Mouse (Mus musculus): Measurements from ENCODE around the gene A030003K21Rik. TPM values are rescaled to one million over a fixed set of nuclear protein-coding genes. Genes with fewer than 3 reads are reported as not detected.
"Not testable (repeated sequence)": the region's sequence is repeated elsewhere in the genome, so short reads cannot be mapped to it uniquely, and the experiment has no call there.

Gene A030003K21Rik
- polyA plus RNA-seq, 1 experiment from 2014 or later, result not detected

DNA sequence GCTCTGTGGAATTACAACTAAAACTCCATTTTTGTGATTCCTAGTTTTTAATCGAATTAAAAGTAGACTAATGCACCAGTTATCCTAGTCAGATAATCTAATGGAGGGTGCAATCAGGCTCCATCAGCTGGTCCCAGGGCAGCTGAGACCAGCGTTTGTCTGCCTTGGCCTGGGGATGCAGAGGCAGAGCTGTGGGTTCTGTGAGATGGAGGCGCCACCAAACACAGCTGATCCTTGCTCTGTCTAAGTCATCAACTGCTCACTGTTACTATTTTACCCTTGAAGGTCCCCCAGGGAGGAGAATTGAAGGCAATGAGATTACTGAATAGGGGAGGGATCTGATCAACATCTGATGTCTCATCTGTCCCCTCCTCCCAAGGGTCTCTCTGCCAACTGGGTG lies 23.2 kb upstream of the A030003K21Rik start:
- Histone ChIP-seq H3K36me3 (no peaks in the 10 kb centered on the region), H3K27me3 (no peaks in the 10 kb centered on the region), H3K27ac (no peak overlapping the region), H3K4me3 (replicated peaks) (no peak overlapping the region), H3K4me2 (no peak overlapping the region), H3K9me3 (no peaks in the 10 kb centered on the region), H3K9ac (replicated peaks) (no peak overlapping the region), H3K4me1 (replicated peaks) (no peaks in the 10 kb centered on the region)
- WGBS, result 70% methylated on average over 3 of the region's 3 CpGs
- no peak for ATAC-seq (ENCODE audit: insufficient number of reproducible peaks, insufficient read depth, low FRiP score, low TSS enrichment, low read depth)

DNA sequence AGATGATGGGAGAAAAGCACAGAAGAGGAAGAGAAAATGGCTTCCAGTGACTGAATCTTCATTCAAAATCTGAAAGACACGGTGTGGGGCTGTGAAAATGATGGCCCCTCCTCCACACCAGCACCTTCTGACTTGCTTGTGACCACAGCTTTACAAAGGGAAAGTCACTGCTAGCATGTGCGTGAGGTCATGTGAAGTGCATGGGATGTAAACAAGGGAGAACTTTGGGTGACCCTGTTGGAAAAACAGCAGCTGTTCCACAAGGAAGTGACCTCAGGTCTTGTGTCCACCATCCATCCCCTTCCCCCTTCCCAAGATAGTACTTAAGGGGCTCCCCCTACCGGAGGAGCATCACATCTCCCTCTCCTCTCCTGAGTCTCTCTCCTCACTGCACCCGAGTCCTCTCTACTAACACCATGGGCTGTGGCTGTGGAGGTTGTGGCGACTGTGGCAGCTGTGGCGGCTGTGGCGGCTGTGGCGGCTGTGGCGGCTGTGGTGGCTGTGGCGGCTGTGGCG lies 16.7 kb upstream of the A030003K21Rik start, which contains the start of gene Gm47955:
Gene Gm47955 (plus strand): TSS at position 417 of the 516 bp plus-strand sequence.
- H3K27ac ChIP-seq, result no peak within 1 kb of the TSS
- no peaks in the 10 kb centered on the region for H3K27me3 ChIP-seq
- no peak; the same call in 1 of the 2 replicates for ATAC-seq (ENCODE audit: insufficient number of reproducible peaks, insufficient read depth, low FRiP score, low TSS enrichment, low read depth)
- no peak within 1 kb of the TSS for H3K4me3 ChIP-seq (replicated peaks)
- 90% methylated on average over 11 of the region's 11 CpGs for WGBS
- no peaks in the 10 kb centered on the region for H3K4me1 ChIP-seq (replicated peaks)
- no peaks in the 10 kb centered on the region for H3K36me3 ChIP-seq
- H3K4me2 ChIP-seq, result no peak within 1 kb of the TSS
- no peak within 1 kb of the TSS for H3K9ac ChIP-seq (replicated peaks)
- 0 out of 2 replicates have a peak, but pooled peaks cover 2% of the 10 kb centered on the region for H3K9me3 ChIP-seq

DNA sequence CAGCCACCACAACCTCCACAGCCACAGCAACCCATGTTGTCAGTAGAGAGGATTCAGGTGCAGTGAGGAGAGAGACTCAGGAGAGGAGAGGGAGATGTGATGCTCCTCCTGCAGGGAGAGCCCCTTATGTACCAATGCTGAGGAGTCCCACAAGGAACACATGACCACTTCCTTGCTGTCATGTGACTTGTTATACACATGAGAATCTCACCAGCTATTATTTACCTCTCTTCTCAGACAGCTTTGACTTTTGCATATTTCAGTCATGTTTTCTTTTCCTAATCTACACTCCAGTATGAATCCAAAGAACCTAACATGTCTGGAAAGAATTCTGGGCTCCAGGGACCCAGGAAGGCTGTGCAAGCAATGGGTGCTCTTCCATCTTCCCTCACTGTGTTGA lies 12.7 kb upstream of the A030003K21Rik start, which contains the start of gene Gm7544:
Gene Gm7544 (minus strand): TSS at position 101 of the 400 bp plus-strand sequence.
- not testable (repeated sequence) for H3K4me2 ChIP-seq; H3K27me3 ChIP-seq; H3K9me3 ChIP-seq; ATAC-seq (ENCODE audit: insufficient number of reproducible peaks, insufficient read depth, low FRiP score, low TSS enrichment, low read depth); H3K9ac ChIP-seq (replicated peaks); H3K4me3 ChIP-seq (replicated peaks); H3K4me1 ChIP-seq (replicated peaks); H3K27ac ChIP-seq; H3K36me3 ChIP-seq

DNA sequence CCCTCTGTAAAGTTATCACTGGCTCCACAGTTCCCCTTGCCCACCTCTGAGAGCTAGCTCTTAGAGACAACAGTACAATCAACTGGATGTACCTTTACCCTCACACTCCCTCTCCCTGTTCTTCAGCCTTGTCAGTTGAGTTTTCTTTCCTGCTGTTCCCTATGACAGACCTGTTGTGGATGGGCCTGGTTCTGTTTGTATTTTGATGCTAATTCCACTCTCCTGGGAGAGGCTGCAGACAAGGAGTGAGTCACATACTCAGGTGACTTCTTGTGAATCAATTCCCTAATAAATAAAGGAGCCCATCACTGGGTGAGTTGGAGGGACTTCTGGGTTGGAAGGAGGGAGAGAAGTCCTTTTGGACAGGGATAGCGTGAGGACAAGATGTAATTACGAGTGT lies 5.4 kb upstream of the A030003K21Rik start:
- no peaks in the 10 kb centered on the region for H3K36me3 ChIP-seq
- ATAC-seq (ENCODE audit: insufficient number of reproducible peaks, insufficient read depth, low FRiP score, low TSS enrichment, low read depth), result no peak
- H3K4me1 ChIP-seq (replicated peaks), result no peaks in the 10 kb centered on the region
- WGBS, result 88% methylated on average over 2 of the region's 2 CpGs
- H3K4me2 ChIP-seq, result no peak overlapping the region
- H3K4me3 ChIP-seq (replicated peaks), result no peak overlapping the region
- H3K27me3 ChIP-seq, result no peaks in the 10 kb centered on the region
- H3K9ac ChIP-seq (replicated peaks), result no peak overlapping the region
- H3K9me3 ChIP-seq, result no peaks in the 10 kb centered on the region
- no peak overlapping the region for H3K27ac ChIP-seq

DNA sequence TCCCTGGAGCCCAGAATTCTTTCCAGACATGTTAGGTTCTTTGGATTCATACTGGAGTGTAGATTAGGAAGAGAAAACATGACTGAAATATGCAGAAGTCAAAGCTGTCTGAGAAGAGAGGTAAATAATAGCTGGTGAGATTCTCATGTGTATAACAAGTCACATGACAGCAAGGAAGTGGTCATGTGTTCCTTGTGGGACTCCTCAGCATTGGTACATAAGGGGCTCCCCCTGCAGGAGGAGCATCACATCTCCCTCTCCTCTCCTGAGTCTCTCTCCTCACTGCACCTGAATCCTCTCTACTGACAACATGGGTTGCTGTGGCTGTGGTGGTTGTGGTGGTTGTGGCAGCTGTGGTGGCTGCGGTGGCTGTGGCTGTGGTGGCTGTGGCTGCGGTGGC lies 2.8 kb upstream of the A030003K21Rik start:
- H3K4me1 ChIP-seq (replicated peaks); ATAC-seq (ENCODE audit: insufficient number of reproducible peaks, insufficient read depth, low FRiP score, low TSS enrichment, low read depth); H3K4me3 ChIP-seq (replicated peaks); H3K27me3 ChIP-seq; H3K4me2 ChIP-seq; H3K36me3 ChIP-seq; H3K9ac ChIP-seq (replicated peaks); H3K9me3 ChIP-seq; H3K27ac ChIP-seq: not testable (repeated sequence)
- 100% methylated on average over 2 of the region's 2 CpGs for WGBS

DNA sequence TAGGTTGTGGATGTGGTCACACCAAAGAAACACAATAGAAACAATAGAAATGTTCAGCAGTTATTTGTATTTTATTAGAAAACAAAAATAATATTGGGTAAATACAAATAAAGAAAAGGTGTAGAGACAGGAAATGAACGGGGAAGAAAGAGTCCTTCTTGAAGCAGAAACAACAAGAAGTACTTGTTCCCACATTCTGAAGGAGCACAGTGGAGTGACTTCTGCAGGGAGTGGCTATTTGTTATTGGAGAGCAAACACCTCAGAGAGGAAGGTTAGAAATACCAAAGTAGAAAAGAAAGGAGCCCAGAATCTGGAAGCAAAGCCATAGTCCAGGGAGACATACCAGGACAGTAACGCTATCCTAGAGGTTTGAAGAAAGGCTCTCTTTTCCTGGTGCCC lies 683 bp downstream of the A030003K21Rik start:
- 96% methylated on average over 2 of the region's 2 CpGs for WGBS
- not testable (repeated sequence) for H3K36me3 ChIP-seq; H3K27ac ChIP-seq; H3K4me3 ChIP-seq (replicated peaks); ATAC-seq (ENCODE audit: insufficient number of reproducible peaks, insufficient read depth, low FRiP score, low TSS enrichment, low read depth); H3K4me2 ChIP-seq; H3K9me3 ChIP-seq; H3K9ac ChIP-seq (replicated peaks); H3K27me3 ChIP-seq; H3K4me1 ChIP-seq (replicated peaks)

DNA sequence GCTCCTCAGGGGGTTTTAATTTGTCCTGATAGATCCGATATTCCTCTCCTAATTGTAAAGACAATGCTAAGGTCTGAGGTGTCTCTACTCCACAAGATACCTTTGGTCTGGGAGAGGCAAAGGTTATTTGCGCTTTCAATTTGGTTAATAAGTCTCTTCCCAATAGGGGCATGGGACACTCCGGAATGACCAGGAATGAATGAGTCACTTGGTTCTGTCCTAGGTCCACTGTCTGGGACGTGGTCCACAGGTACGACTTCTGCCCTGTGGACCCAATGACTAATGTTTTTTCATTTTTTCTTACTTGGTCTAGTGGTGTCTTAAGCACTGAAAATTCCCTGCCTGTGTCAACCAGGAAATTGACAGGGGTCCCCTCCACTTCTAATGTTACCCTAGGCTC lies 4.5 kb downstream of the A030003K21Rik start:
- Histone ChIP-seq H3K4me1 (replicated peaks) (no peaks in the 10 kb centered on the region), H3K36me3 (no peaks in the 10 kb centered on the region), H3K4me2 (no peak overlapping the region), H3K9ac (replicated peaks) (no peak overlapping the region), H3K27me3 (no peaks in the 10 kb centered on the region), H3K27ac (no peak overlapping the region), H3K4me3 (replicated peaks) (no peak overlapping the region), H3K9me3 (peaks cover 12% of the 10 kb centered on the region; the same call in 1 of the 2 replicates)
- 92% methylated on average over 5 of the region's 5 CpGs for WGBS
- no peak for ATAC-seq (ENCODE audit: insufficient number of reproducible peaks, insufficient read depth, low FRiP score, low TSS enrichment, low read depth)

DNA sequence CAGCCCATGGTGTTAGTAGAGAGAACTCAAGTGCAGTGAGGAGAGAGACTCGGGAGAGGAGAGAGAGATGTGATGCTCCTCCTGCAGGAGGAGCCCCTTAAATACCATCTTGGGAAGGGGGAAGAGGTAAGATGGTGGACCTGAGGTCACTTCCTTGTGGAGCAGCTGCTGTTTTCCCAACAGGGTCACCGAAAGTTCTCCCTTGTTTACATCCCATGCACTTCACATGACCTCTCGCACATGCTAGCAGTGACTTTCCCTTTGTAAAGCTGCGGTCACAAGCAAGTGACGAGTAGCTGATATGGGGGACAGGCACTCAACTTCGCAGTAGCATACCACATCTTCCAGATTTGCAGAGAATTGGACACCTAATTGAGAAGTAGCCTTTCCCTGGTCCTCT lies 11.9 kb downstream of the A030003K21Rik start, which contains the start of gene Gm6217:
Gene Gm6217 (minus strand): TSS at position 74 of the 400 bp plus-strand sequence.
- ATAC-seq (ENCODE audit: insufficient number of reproducible peaks, insufficient read depth, low FRiP score, low TSS enrichment, low read depth); H3K9me3 ChIP-seq; H3K27me3 ChIP-seq; H3K9ac ChIP-seq (replicated peaks); H3K27ac ChIP-seq; H3K4me3 ChIP-seq (replicated peaks); H3K4me2 ChIP-seq; H3K36me3 ChIP-seq; H3K4me1 ChIP-seq (replicated peaks): not testable (repeated sequence)
- WGBS, result no CpG with 5 or more reads among the region's 6 CpGs

DNA sequence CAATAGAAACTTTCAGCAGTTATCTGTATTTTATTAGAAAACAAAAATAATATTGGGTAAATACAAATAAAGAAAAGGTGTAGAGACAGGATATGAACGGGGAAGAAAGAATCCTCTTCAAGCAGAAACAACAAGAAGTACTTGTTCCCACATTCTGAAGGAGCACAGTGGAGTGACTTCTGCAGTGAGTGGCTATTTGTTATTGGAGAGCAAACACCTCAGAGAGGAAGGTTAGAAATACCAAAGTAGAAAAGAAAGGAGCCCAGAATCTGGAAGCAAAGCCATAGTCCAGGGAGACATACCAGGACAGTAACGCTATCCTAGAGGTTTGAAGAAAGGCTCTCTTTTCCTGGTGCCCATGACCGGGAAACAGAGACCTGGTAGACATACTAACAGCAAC lies 12.6 kb downstream of the A030003K21Rik start:
- H3K9ac ChIP-seq (replicated peaks); H3K27ac ChIP-seq; H3K4me3 ChIP-seq (replicated peaks); H3K4me2 ChIP-seq; H3K9me3 ChIP-seq; H3K4me1 ChIP-seq (replicated peaks); ATAC-seq (ENCODE audit: insufficient number of reproducible peaks, insufficient read depth, low FRiP score, low TSS enrichment, low read depth); H3K36me3 ChIP-seq; H3K27me3 ChIP-seq: not testable (repeated sequence)
- WGBS, result 87% methylated on average over 2 of the region's 3 CpGs

DNA sequence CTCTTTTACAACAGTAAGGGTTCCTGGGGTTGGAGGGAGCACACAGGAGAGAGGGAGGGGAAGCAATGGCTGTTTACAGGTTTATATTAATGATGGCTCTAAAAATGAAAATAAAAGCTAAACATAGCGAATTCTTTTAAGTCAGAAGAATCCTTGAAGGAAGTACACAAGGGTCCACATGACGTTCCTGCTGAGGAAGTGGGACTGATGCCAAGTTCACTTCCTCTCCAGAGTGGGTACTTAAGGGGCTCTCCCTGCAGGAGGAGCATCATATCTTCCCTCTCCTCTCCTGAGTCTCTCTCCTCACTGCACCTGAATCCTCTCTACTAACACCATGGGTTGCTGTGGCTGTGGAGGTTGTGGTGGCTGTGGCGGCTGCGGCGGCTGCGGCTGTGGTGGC lies 18.5 kb downstream of the A030003K21Rik start, which contains the start of gene A030014E15Rik:
Gene A030014E15Rik (plus strand): TSS at position 268 of the 400 bp plus-strand sequence.
- Histone ChIP-seq H3K36me3 (no peaks in the 10 kb centered on the region), H3K9me3 (no peaks in the 10 kb centered on the region), H3K27me3 (no peaks in the 10 kb centered on the region), H3K9ac (replicated peaks) (no peak within 1 kb of the TSS), H3K27ac (no peak within 1 kb of the TSS), H3K4me3 (replicated peaks) (no peak within 1 kb of the TSS), H3K4me1 (replicated peaks) (no peaks in the 10 kb centered on the region), H3K4me2 (no peak within 1 kb of the TSS)
- WGBS, result 85% methylated on average over 6 of the region's 6 CpGs
- no peak for ATAC-seq (ENCODE audit: insufficient number of reproducible peaks, insufficient read depth, low FRiP score, low TSS enrichment, low read depth)

DNA sequence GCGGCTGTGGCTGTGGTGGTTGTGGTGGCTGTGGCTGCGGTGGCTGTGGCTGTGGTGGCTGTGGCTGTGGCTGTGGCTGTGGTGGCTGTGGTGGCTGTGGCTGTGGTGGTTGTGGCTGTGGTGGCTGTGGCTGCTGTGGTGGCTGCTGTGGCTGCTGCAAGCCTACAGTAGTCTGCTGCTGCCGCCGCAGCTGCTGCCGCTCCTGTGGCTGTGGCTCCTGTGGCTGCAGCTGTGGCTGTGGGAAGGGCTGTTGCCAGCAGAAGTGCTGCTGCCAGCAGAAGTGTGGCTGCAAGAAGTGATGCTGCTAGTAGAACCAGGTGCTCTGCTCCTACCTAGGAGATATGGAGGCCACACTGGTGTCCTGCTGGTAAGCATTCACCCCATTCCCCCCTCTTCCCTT lies 29.8 kb downstream of the A030003K21Rik start:
- H3K27me3 ChIP-seq; H3K4me1 ChIP-seq (replicated peaks): not testable (repeated sequence)
- 93% methylated on average over 5 of the region's 5 CpGs for WGBS

DNA sequence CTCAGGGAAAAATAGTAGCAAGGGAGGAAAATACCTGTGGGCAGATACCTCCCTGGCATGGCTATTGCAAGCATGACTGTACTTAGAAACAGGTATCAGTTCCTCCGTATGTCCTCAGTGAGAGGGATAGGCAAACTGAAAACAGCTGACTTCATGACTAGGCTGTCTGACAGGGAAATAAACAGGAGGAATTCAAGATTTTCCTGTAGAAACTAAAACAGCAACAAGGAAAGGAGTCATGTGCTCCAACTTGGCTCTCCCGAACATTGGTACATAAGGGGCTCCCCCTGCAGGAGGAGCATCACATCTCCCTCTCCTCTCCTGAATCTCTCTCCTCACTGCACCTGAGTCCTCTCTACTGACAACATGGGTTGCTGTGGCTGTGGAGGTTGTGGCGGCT lies 30.2 kb downstream of the A030003K21Rik start, which contains the start of gene A030005L19Rik:
Gene A030005L19Rik (plus strand): TSS at position 301 of the 400 bp plus-strand sequence.
- Histone ChIP-seq H3K4me1 (replicated peaks) (no peaks in the 10 kb centered on the region), H3K9me3 (no peaks in the 10 kb centered on the region), H3K36me3 (no peaks in the 10 kb centered on the region), H3K27me3 (no peaks in the 10 kb centered on the region), H3K4me2 (no peak within 1 kb of the TSS), H3K9ac (replicated peaks) (no peak within 1 kb of the TSS), H3K4me3 (replicated peaks) (no peak within 1 kb of the TSS), H3K27ac (no peak within 1 kb of the TSS)
- ATAC-seq (ENCODE audit: insufficient number of reproducible peaks, insufficient read depth, low FRiP score, low TSS enrichment, low read depth), result no peak
- WGBS, result 85% methylated on average over 3 of the region's 3 CpGs

More for the DNA sequence above, 29.8 kb downstream of the A030003K21Rik start:
- H3K27ac ChIP-seq; H3K4me2 ChIP-seq; ATAC-seq (ENCODE audit: insufficient number of reproducible peaks, insufficient read depth, low FRiP score, low TSS enrichment, low read depth); H3K4me3 ChIP-seq (replicated peaks); H3K9ac ChIP-seq (replicated peaks); H3K36me3 ChIP-seq; H3K9me3 ChIP-seq: not testable (repeated sequence)
